Mouse (Mus musculus) c-Kit-positive CD71-positive TER-119-positive erythroid progenitor cells, embryonic 14.5 days (primary cell): ENCODE measurements around the gene Rbck1.
A peak's percentile ranks its signal among the peaks of the same experiment; 100 is the strongest.
"Not testable (repeated sequence)": the region's sequence is repeated elsewhere in the genome, so short reads cannot be mapped to it uniquely, and the experiment has no call there.

Source experiments
- DNase-seq: peaks from one replicate; pipeline ENCODE4 v3.0.0-alpha.2; 2013; ENCODE audit warnings: low spot score

Rbck1 gene

DNA sequence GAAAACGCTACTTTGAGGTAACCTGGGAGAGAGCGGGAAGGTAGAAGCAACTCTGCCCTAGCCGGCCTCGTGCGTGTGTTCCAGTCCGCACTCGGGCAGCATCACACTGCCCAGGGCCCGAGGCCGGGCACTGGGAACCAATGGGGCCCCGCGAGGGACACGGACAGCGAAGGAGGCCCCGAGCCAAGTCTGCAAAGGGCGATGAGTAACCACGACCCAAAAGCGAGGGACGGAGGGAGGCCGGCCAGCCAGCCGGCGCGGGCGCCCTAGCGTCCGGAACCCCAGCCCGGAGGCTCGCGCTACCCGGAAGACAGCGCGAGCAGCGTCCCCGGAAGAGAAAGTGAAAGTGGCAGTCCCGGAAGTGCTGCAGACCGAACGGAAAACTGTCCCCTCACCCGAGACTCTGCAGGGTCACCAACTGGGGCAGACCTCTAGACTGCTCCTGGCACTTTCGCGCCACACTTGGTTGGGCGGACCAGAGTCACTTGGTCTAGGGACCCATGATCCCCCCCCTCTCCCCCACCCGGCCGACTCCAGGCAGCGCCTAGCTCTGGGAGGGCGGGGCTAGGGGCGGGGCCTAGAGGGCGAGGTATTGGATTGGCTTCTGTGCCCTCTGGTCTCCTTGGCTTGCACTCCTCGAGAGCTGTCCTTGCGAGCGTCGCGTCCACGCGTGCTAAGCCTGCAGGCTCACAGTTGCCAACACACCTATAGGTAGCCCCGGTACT lies at the start of gene Rbck1:
Gene Rbck1, minus strand, starts transcription at position 553 of the 725 bp plus-strand sequence.
- peak; percentile 92 for DNase-seq

DNA sequence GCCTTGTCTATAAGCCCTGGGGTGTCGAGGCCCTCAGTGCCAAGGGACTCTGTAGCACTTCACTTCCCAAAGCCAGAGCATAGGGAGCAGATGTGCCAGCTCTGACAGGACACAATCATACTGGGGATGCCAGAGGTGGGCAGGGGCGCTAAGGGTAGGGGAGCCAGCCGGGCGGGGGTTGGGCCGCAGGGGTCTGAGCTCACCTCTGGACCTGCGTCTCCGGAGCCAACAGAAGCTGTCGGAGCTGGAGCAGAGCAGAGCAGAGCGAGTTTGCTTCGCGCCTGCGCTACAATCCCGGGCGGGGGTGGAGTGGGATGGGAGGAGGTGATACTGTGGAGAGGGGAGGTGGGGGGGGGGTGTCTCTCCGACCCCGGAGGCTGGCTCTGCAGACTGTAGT lies 43.9 kb upstream of the Rbck1 start, which contains the start of gene Nrsn2:
Gene Nrsn2, minus strand, starts transcription at position 294 of the 397 bp plus-strand sequence.
- no peak for DNase-seq

DNA sequence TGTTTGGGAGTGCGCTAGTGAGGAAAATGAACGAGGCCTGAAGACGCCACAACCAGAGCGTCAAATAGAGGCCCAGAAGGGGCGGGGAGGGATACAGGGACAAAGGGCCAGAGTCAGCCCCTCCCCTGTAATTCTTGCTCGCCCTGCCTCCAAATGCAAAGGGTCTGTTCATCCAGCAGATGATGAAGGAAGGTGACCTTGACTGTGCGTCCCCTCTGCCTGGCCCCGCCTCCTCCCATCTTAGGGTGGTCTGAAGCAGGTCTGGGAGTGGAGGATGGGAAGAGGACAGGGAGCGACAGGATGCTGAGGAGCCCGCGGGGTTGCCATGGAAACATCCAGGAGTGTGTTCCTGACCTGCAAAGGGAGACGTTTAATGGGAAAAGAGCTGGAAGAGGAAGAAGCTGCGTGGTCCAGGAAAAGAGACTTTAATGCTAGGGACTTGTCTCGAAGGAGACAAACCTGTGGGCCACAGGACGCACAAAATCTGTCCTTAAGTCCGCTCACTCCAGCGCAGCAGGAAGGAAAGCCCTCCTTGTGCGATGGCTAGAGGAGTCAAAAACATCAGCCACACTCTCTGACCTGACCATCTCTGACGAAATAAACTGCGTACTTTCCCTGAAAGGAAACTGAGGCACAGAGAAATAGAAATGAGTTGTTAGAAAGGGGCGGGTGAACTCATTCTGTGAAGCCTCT lies 43.3 kb upstream of the Rbck1 start:
- DNase-seq = no peak

- DNase-seq = no peak
Observed at GRCm38 (mm10) chr2:152373547-152373946, 41.1 kb upstream of the Rbck1 start.

GRCm38 (mm10) chr2:152372661-152373060 lies 40.2 kb upstream of the Rbck1 start:
- DNase-seq = no peak

- no peak for DNase-seq
Observed at GRCm38 (mm10) chr2:152372104-152372503, 39.7 kb upstream of the Rbck1 start.

- peak; percentile 70 for DNase-seq
Observed at GRCm38 (mm10) chr2:152368532-152369140, 36.2 kb upstream of the Rbck1 start.

GRCm38 (mm10) chr2:152367917-152368316 lies 35.5 kb upstream of the Rbck1 start:
- no peak for DNase-seq

DNA sequence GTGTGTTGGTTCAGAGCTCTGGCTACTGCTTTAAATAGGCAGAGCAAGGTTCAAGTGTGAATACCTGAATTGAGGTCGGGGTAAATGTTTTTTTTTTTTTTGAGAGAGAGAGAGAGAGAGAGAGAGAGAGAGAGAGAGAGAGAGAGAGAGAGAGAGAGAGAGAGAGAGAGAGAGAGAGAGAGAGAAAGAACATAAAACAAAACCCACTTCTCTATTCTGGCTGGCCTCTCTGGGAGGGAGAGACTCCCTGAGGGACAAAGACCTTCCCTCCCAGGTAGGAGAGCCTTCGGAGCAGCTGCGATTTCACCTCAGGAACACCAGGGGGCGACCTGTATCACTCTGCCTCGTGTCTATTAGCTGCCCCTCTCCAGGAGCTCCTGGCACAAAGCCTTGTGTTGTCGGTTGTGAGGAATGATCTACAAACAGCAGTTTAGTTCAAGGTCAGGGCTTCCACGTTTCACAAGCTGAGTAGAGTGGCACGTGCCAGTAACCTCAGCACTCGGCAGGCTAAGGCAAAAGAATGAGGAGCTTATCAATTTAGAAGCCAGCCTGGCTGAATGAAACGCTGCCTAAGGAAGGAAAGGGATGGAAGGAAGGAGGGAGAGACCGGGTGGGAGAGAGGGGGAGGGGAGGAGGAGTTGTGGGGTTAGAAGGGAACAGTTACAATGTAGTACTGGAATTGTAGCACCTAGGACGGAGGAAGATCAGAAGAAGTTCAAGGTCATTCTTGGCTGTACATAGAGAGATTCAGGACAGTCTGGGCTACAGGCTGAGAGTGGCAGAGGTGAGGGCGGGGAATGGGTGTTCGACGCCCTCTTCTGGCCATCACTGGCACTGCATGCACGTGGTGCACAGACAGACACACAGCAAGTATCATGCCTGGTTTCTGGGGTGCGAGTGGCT lies 31.0 kb upstream of the Rbck1 start:
- DNase-seq = peak; percentile 76

DNA sequence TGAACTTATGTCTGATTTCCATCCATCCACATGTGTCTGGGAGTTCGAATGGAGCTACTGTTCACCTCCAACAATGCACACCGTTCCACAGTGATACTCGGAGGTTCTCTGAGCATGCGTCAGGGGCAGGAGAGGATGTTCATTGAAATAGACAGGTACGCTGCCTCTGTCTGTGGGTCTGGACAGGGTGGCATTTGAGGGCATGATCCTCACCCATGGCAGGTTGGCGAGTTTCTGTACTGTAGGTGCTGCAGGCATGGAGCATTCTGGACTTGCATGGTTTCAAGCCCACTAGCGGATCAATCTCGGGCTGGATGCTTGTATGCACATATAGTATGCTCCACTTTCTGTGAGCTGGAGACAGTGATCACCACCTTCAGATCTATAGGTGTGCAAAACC lies 28.7 kb upstream of the Rbck1 start:
- DNase-seq = no peak

DNA sequence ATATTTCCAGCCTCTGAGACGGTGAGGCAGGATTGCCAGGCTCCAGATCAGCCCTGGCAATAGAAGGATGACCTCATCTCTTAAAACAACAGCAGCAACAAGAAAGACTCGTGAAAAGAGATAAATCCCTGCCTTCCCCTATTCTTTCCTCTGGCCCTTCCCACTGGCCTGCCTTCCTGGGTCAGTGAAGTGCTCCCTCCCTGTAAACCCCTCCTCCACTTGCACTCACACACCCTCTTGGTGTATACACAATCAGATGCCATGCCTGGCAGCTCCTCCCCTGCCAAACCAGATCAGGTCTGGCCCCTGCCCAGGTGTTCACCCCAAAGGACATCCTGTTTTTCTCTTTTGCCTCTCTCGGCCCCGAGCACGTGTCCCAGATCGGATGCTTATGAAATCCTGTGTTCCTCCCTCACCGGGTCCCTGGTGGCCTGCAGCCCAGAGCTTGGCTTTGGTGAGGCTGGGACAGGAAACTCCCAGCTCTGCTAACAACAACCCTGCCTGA lies 27.9 kb upstream of the Rbck1 start:
- no peak for DNase-seq

DNA sequence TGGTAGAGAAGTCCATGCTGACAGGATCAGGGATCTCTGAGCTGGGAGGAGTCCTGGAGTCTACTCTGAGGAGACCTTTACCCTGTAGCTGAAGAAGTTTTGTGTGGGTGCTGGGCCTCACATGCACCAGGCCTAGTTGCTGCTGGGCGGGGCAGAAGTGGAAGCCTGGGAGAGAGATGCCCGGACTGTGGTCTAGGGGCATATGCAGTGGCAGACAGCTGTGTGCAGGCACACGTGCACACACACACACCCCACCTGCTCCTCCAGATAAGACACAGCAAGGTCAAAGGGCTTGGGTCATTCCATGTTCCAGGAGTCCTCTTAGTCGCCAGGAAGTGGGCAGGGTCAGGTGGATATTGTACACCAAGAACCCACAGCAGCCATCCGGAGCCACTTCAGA lies 27.2 kb upstream of the Rbck1 start:
- no peak for DNase-seq

GRCm38 (mm10) chr2:152358977-152359376 lies 26.5 kb upstream of the Rbck1 start:
- not testable (repeated sequence) for DNase-seq

- DNase-seq = no peak
Observed at GRCm38 (mm10) chr2:152357254-152357653, 24.8 kb upstream of the Rbck1 start.

DNA sequence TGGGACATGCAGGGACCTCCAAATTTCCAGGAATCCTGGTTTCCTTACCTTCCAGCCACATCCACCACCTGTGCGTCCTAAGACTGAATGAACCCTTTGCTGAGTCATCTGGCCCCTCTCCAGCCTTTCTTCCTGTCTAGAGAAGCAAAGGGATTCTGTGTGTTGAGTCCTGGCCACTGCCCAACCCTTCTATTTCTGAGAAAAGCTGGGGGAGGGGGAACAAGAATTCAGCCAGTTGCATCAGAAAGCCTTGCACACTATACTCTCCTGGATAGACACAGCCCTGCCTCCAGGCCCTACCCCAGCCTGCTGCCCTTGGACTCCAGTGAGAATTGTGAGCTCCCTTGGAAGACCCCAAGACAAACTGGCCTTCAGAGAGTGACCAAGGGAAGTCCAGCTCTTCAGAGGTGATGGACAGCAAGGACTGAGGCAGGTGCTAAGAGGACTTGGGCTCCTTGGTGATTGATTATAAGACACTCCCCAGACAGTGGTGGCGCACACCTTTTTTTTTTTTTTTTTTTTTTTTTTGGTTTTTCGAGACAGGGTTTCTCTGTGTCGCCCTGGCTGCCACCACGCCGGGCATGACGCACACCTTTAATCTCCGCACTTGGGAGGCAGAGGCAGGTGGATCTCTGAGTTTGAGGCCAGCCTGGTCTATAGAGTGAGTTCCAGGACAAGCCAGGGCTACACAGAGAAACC lies 17.5 kb upstream of the Rbck1 start:
- DNase-seq = peak; percentile 55

DNA sequence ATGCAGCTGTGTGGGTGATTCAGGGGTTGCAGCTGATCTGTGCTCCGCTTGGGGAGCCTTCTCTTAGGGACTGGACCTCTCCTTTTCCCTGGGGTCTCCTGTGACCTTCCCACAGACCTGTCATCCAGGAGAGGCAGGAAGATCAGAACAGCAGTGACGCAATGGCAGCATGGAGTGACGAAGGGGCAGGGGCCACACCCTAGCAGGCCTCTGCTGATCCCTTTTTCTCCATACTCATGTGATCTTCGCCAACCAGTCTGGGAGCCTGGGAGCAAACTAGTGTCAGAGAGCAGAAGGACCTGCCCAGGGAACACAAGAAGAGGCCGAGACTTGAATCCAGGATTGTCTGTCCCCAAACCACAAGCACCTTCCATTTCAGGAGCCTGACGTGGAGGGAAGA lies 16.8 kb upstream of the Rbck1 start:
- DNase-seq = no peak

DNA sequence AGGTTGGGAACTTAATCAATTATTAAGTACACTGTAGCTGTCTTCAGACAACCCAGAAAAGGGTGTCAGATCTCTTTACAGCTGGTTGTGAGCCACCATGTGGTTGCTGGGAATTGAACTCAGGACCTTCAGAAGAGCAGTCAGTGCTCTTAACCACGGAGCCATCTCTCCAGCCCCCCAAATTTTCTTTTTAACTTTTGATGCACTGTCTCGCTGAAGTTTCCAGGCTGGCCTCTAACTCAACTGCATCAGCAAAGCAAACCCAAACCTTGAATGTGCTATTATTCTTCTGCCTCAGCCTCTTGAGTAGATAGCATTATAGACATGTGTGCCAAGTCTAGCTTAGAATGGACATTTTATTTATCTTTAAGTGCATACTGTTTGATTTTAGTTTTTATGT lies 15.3 kb upstream of the Rbck1 start:
- DNase-seq = no peak

GRCm38 (mm10) chr2:152346776-152347465 lies 14.5 kb upstream of the Rbck1 start:
- peak; percentile 95 for DNase-seq

GRCm38 (mm10) chr2:152345393-152345792 lies 12.9 kb upstream of the Rbck1 start:
- no peak for DNase-seq

DNA sequence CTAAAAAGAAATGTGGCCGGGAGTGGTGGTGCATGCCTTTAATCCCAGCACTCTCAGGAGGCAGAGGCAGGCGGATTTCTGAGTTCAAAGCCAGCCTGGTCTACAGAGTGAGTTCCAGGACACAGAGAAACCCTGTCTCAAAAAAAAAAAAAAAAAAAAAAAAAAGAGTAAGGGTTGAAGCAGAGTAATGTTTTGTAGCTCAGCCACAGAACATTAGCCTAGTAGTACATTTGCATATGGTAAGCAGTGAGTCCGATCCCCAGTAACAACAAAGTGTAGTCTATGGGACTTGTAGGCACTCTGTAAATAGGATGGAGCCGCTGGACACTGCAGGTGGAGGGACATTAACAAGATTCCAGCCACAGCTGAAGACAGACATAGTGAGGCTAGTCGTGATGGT lies 12.5 kb upstream of the Rbck1 start:
- DNase-seq = no peak

DNA sequence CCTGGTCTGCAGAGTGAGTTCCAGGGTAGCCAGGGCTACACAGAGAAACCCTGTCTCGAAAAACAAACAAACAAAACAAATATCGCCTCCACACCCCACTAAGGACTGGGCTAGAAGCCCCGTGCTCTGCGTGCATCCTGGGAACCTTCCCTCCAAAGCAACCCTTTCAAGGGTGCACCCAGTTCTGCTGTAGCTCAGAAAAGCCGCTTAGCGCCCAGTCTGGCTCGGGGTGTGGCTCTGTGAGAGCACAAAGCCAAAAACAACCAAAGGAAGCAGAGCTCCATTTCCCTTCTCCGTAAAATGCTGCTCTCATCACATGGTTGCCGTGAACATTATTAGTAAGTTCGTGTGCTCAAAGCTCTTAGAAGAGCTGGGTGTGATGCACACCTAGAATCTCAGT lies 11.9 kb upstream of the Rbck1 start:
- no peak for DNase-seq
